7 mouse cellular contexts compared by ENCODE assay signal in genomic region chr4:141210524-141211219, GRCm38 (mm10). TPM values are rescaled to one million over a fixed set of nuclear protein-coding genes. Genes with fewer than 3 reads are reported as not detected.
DNase-seq lines count a peak whose midpoint lies in the region; ATAC-seq and TF ChIP-seq lines count a peak whose summit lies in the region.

No protein-coding gene starts in this region.

- peak overlapping the region; percentile 40; the same call in 1 of the 2 replicates for H3K9ac ChIP-seq in forebrain, embryonic 14.5 days (ENCODE audit: low read length)
- peak overlapping the region; percentile 54 for H3K9ac ChIP-seq in limb, embryonic 13.5 days

- no peak for TF ChIP-seq CTCF in olfactory bulb, adult 2 months (IDR thresholded peaks at IDR 0.05; ENCODE audit: insufficient read depth, low read depth, low read length)

- 79% methylated on average over 14 of the region's 14 CpGs for WGBS in forebrain, embryonic 14.5 days
- 74% methylated on average over 14 of the region's 14 CpGs for WGBS in limb, embryonic 13.5 days
- WGBS in olfactory bulb, adult 2 months, result 72% methylated on average over 14 of the region's 14 CpGs

- H3K36me3 ChIP-seq in forebrain, embryonic 14.5 days (ENCODE audit: control insufficient read depth, insufficient read depth, low read length), result no peaks in the 10 kb centered on the region
- H3K36me3 ChIP-seq in limb, embryonic 13.5 days, result peaks cover 6% of the 10 kb centered on the region; the same call in 1 of the 2 replicates

- H3K4me3 ChIP-seq in forebrain, embryonic 14.5 days (ENCODE audit: low read depth, low read length), result peak overlapping the region; percentile 22
- peak overlapping the region; percentile 39 for H3K4me3 ChIP-seq in limb, embryonic 13.5 days
- peak overlapping the region; percentile 46 for H3K4me3 ChIP-seq in olfactory bulb, adult 2 months (ENCODE audit: insufficient read depth, low read depth, low read length)

- no peaks in the 10 kb centered on the region for H3K9me3 ChIP-seq in forebrain, embryonic 14.5 days (replicated peaks; ENCODE audit: control insufficient read depth, low read length)
- no peaks in the 10 kb centered on the region for H3K9me3 ChIP-seq in limb, embryonic 13.5 days

- peaks cover 10% of the 10 kb centered on the region for H3K4me1 ChIP-seq in forebrain, embryonic 14.5 days (ENCODE audit: control insufficient read depth, insufficient read depth, low read length)
- H3K4me1 ChIP-seq in limb, embryonic 13.5 days, result peaks cover 16% of the 10 kb centered on the region
- peaks cover 11% of the 10 kb centered on the region; the same call in 1 of the 2 replicates for H3K4me1 ChIP-seq in olfactory bulb, adult 2 months (ENCODE audit: control insufficient read depth, insufficient read depth, low read length)

- H3K27ac ChIP-seq in forebrain, embryonic 14.5 days (ENCODE audit: low read depth, low read length), result no peak overlapping the region
- peak overlapping the region; percentile 75; the same call in 1 of the 2 replicates for H3K27ac ChIP-seq in limb, embryonic 13.5 days
- peak overlapping the region; percentile 90 for H3K27ac ChIP-seq in olfactory bulb, adult 2 months (ENCODE audit: insufficient read depth, low read depth, low read length)

- ATAC-seq in forebrain, embryonic 14.5 days, result 0 out of 2 replicates have a peak, but pooled peaks have one; percentile 26
- ATAC-seq in limb, embryonic 13.5 days (ENCODE audit: low FRiP score, low read depth), result no peak

- peak overlapping the region; percentile 45 for H3K4me2 ChIP-seq in forebrain, embryonic 14.5 days (ENCODE audit: low read length)
- peak overlapping the region; percentile 55 for H3K4me2 ChIP-seq in limb, embryonic 13.5 days (replicated peaks)

- no peak for TF ChIP-seq POLR2A in olfactory bulb, adult 2 months (IDR thresholded peaks at IDR 0.05; ENCODE audit: insufficient read depth, low read depth, low read length)

- DNase-seq in thymus, postnatal 14 days, result peak; percentile 28
- no peak for DNase-seq in thymus, adult 18-20 months
- no peak for DNase-seq in forebrain, embryonic 14.5 days (ENCODE audit: low spot score)
- DNase-seq in right cerebral cortex, adult 2 months (ENCODE audit: low spot score in 2 of 2), result no peak
- DNase-seq in urinary bladder, postnatal 10 days (ENCODE audit: low spot score), result no peak

- no peaks in the 10 kb centered on the region for H3K27me3 ChIP-seq in forebrain, embryonic 14.5 days (replicated peaks; ENCODE audit: control insufficient read depth, insufficient read depth, low read length)
- H3K27me3 ChIP-seq in limb, embryonic 13.5 days, result no peaks in the 10 kb centered on the region

RNA-seq across cellular contexts. Expression of gene Rsg1, which starts 3.1 kb away (rescaled TPM):
- polyA plus RNA-seq in forebrain, embryonic 14.5 days (2014; fragmentation: Nextera tagmentation; extraction: Ambion mirVana), result 6.5 and 6.7 TPM in 2 replicates
- 6.1 and 8.4 TPM in 2 replicates for polyA plus RNA-seq in limb, embryonic 13.5 days (2015; fragmentation: Nextera tagmentation; extraction: Ambion mirVana)
- not detected in 2 replicates for polyA plus RNA-seq in olfactory bulb, adult 2 months (2012; ENCODE audit: insufficient read depth, insufficient read length, low replicate concordance, missing spikeins)

RNA-seq across cellular contexts. Expression of gene Arhgef19, which starts 28.6 kb away (rescaled TPM):
- polyA plus RNA-seq in forebrain, embryonic 14.5 days (2014; fragmentation: Nextera tagmentation; extraction: Ambion mirVana), result 0.65 and 1.1 TPM in 2 replicates
- 8.1 and 10.9 TPM in 2 replicates for polyA plus RNA-seq in limb, embryonic 13.5 days (2015; fragmentation: Nextera tagmentation; extraction: Ambion mirVana)
- polyA plus RNA-seq in olfactory bulb, adult 2 months (2012; ENCODE audit: insufficient read depth, insufficient read length, low replicate concordance, missing spikeins), result not detected in 2 replicates
